Mouse (Mus musculus) lung, postnatal 0 days (tissue): ENCODE results near the gene Grip2.

Experiments used
- CTCF ChIP-seq: IDR thresholded peaks from 2 replicates; pipeline ENCODE4 v1.5.1; 2016; ENCODE audit warnings: antibody characterized with exemption, mild to moderate bottlenecking
- EP300 ChIP-seq: IDR thresholded peaks from 2 replicates; pipeline ENCODE4 v1.6.1; 2016; ENCODE audit warnings: antibody characterized with exemption, mild to moderate bottlenecking, control low read depth

DNA sequence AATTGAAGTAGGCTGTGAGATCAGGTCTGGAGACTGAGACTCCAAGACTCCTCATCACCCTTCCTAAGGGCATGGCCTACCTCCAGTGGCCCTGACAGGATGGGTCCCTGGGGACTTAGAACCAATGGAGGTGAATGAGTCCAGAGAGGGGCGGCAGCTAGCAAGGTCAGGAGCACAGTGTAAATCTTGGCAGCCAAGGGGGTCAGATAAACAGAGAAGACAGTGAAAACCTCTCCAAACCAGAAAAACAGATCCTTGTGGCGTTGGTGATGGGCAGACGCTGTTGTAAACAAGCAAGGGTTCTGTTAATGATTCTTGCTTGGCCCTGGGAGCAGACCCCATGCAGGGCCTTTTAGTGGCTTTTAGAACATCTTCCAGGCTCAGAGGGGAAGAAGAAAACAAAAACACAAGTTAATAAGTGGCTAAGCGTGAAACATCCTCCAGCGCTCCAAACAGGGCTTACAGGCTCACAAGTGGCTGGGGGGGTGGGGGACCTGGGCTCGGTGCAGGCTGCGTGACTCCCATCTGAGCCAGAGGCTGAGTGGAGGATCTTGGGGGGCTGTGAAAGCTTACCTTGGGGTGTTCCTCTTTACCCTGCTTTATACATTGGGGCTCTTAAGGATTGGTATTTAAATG is 81.0 kb downstream of the Grip2 start:
- no peak for TF ChIP-seq EP300
- TF ChIP-seq CTCF, result no peak
